Mouse (Mus musculus) heart, postnatal 0 days (tissue): ENCODE results near the gene Gm43191.

Experiments
- CTCF ChIP-seq: IDR thresholded peaks from 2 replicates; pipeline ENCODE4 v1.5.1; 2016; ENCODE audit warnings: antibody characterized with exemption, control low read depth, low read depth
- EP300 ChIP-seq: IDR thresholded peaks from 2 replicates; pipeline ENCODE4 v1.6.1; 2016; ENCODE audit warnings: antibody characterized with exemption, low read depth

GRCm38 (mm10) chr3:116641811-116642371 lies 39.2 kb downstream of the Gm43191 start:
- TF ChIP-seq CTCF (no peak), EP300 (no peak)
